Mouse (Mus musculus) E14TG2a.4 (cell line): Measurements from ENCODE around the gene Frmd4b.

Experiments used
- CTCF ChIP-seq: conservative IDR thresholded peaks from 2 replicates; pipeline ENCODE4 v1.5.1; 2014; ENCODE audit warnings: low read length
- NANOG ChIP-seq: IDR thresholded peaks from 2 replicates; pipeline ENCODE4 v1.6.1; 2014; ENCODE audit warnings: borderline replicate concordance, low read length, mixed read lengths

GRCm38 (mm10) chr6:97504673-97505072, 112.7 kb downstream of the Frmd4b start:
- TF ChIP-seq CTCF (no peak), NANOG (no peak)
